Mouse (Mus musculus): ENCODE measurements around the gene Hk2.

DNA sequence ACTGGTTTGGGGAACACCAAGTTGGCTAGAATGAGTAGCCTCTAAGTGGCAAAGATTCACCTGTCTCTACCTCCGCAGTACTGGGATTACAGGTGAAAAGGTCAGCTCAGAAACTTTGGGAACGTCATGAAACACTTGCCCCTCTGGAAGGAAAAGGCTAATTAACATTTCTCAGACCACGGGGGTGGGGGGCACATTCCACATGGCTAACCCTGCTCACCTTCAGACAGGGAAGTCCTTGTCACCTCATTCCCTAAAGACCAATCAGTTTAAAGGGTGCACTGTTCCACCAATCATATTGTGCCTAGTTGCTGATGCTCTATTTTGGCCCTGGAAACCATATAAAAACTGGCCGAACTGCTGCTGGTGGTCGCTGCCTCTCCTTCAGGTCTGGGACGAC is 73.0 kb downstream of the Hk2 start:
- TF ChIP-seq MAX (IDR thresholded peaks at IDR 0.05; ENCODE audit: low read depth) (no peak), POLR2A (IDR thresholded peaks at IDR 0.05; ENCODE audit: insufficient read length, low read depth) (no peak), USF1 (IDR thresholded peaks at IDR 0.05; ENCODE audit: low read depth) (no peak), REST (IDR thresholded peaks at IDR 0.05; ENCODE audit: insufficient read depth, insufficient read length) (no peak), TCF12 (IDR thresholded peaks at IDR 0.05; ENCODE audit: insufficient read depth, poor library complexity, severe bottlenecking) (no peak)

Measured in myocyte (in vitro differentiated cells).